Mouse (Mus musculus) ES-E14 (cell line): ENCODE results near the gene Sh3pxd2a. TPM values are rescaled to one million over a fixed set of nuclear protein-coding genes. Genes with fewer than 3 reads are reported as not detected.

Experiments used
- DNase-seq: peaks from one replicate; pipeline ENCODE4 v3.0.0-alpha.2; 2013; ENCODE audit warnings: low read depth, low spot score
- H3K27ac ChIP-seq: 2 replicates; pipeline ENCODE4 v1.5.1; 2012; ENCODE audit warnings: low read depth, mild to moderate bottlenecking, low read length, moderate library complexity, mixed read lengths; ENCODE audit not compliant: poor library complexity, insufficient read depth, severe bottlenecking
- H3K36me3 ChIP-seq: 2 replicates; pipeline ENCODE4 v1.6.1; 2012; ENCODE audit warnings: mild to moderate bottlenecking, low read length, moderate library complexity, mixed read lengths; ENCODE audit not compliant: control insufficient read depth, poor library complexity, insufficient read depth, severe bottlenecking
- H3K4me1 ChIP-seq, 2 experiments: fragments of 150-350 bp in 1 of 2; sonication (generic) in 1 of 2; 2 replicates each; pipeline ENCODE4 v1.6.1; 2012; ENCODE audit warnings: low read length in 2 of 2, mild to moderate bottlenecking in 1 of 2, mixed read lengths in 1 of 2; ENCODE audit not compliant: control insufficient read depth in 2 of 2, insufficient read depth in 2 of 2, poor library complexity in 1 of 2
- H3K4me3 ChIP-seq, 2 experiments: fragments of 150-350 bp in 1 of 2; sonication (generic) in 1 of 2; 2 replicates each; pipeline ENCODE4 v1.5.1; 2012; ENCODE audit warnings: low read length in 2 of 2, low read depth in 1 of 2, mild to moderate bottlenecking in 1 of 2, mixed read lengths in 1 of 2; ENCODE audit not compliant: insufficient read depth in 1 of 2, poor library complexity in 1 of 2, severe bottlenecking in 1 of 2
- H3K9ac ChIP-seq: 2 replicates; pipeline ENCODE4 v1.6.1; 2012; ENCODE audit warnings: low read depth, mild to moderate bottlenecking, low read length, mixed read lengths; ENCODE audit not compliant: poor library complexity, insufficient read depth, severe bottlenecking
- H3K9me3 ChIP-seq: fragments of 150-350 bp; sonication (generic); 2 replicates; pipeline ENCODE4 v1.6.1; 2012; ENCODE audit warnings: low read depth, mild to moderate bottlenecking, low read length; ENCODE audit not compliant: control insufficient read depth, insufficient read depth
- CHD2 ChIP-seq: IDR thresholded peaks from 2 replicates; pipeline ENCODE4 v1.6.1; 2014; ENCODE audit warnings: mild to moderate bottlenecking, low read depth, low read length, inconsistent platforms
- HCFC1 ChIP-seq: IDR thresholded peaks from 2 replicates; pipeline ENCODE4 v1.6.1; 2012; ENCODE audit warnings: low read length, inconsistent platforms, borderline replicate concordance; ENCODE audit not compliant: insufficient read depth
- MAFK ChIP-seq: IDR thresholded peaks from 2 replicates; pipeline ENCODE4 v1.6.1; 2014; ENCODE audit warnings: mild to moderate bottlenecking, low read depth, low read length, inconsistent platforms; ENCODE audit not compliant: insufficient read depth
- ZC3H11A ChIP-seq: IDR thresholded peaks from 2 replicates; pipeline ENCODE4 v1.6.1; 2012; ENCODE audit warnings: low read depth, mild to moderate bottlenecking, inconsistent platforms, low read length, borderline replicate concordance
- ZNF384 ChIP-seq: IDR thresholded peaks from 2 replicates; pipeline ENCODE4 v1.6.1; 2012; ENCODE audit warnings: low read depth, low read length, inconsistent platforms
- in situ Hi-C, 2 experiments: fragments of 600-800 bp; cut with MboI; formaldehyde crosslinking; loops; one replicate each; pipeline ENCODE4 v1.15.1; 2025; ENCODE audit warnings: low sequenced_read_pairs in 2 of 2, inconsistent platforms in 1 of 2; ENCODE audit not compliant: unreplicated experiment in 2 of 2
- total RNA-seq: library from RNA; depleted of rRNA; stranded (reverse); fragments of 300-350 nt; gene quantifications from 2 replicates; pipeline ENCODE4 v1.2.3, GENCODE M21; 2012

Sh3pxd2a gene
- total RNA-seq, 1 experiment, result 13.0 TPM

- TF ChIP-seq ZC3H11A, result no peak
- TF ChIP-seq HCFC1, result peak; percentile 29; the same call in 1 of the 2 replicates
- no peaks in the 10 kb centered on the region for H3K36me3 ChIP-seq
- H3K4me3 ChIP-seq, result peak overlapping the region in 1 of 2 experiments; percentile 43; a peak in 3 of 4 replicates
- H3K9me3 ChIP-seq, result no peaks in the 10 kb centered on the region
- H3K27ac ChIP-seq, result peak overlapping the region; percentile 78
- in situ Hi-C loops, result no loop called here
- H3K4me1 ChIP-seq, result peaks cover 17 to 53% of the 10 kb centered on the region in 2 experiments; a peak in 3 of 4 replicates
- peak overlapping the region; percentile 52 for H3K9ac ChIP-seq
- DNase-seq, result peak; percentile 71
These were observed 136.0 kb downstream of the Sh3pxd2a start for GRCm38 (mm10) chr19:47327896-47328882.

- Histone ChIP-seq H3K9ac (no peak overlapping the region), H3K9me3 (no peaks in the 10 kb centered on the region), H3K4me3 (no peak overlapping the region), H3K36me3 (no peaks in the 10 kb centered on the region), H3K4me1 (peaks cover 15 to 49% of the 10 kb centered on the region in 2 experiments; a peak in 3 of 4 replicates), H3K27ac (no peak overlapping the region)
- DNase-seq, result peak; percentile 64
- in situ Hi-C loops, result no loop called here
- TF ChIP-seq MAFK (peak; percentile 58; the same call in 1 of the 2 replicates), HCFC1 (no peak)
These were observed 138.3 kb downstream of the Sh3pxd2a start for GRCm38 (mm10) chr19:47325881-47326280.

GRCm38 (mm10) chr19:47323096-47323849 lies 140.9 kb downstream of the Sh3pxd2a start:
- Histone ChIP-seq H3K36me3 (no peaks in the 10 kb centered on the region), H3K9me3 (no peaks in the 10 kb centered on the region), H3K9ac (no peak overlapping the region), H3K27ac (no peak overlapping the region), H3K4me3 (no peak overlapping the region), H3K4me1 (peaks cover 6 to 51% of the 10 kb centered on the region in 2 experiments; a peak in 3 of 4 replicates)
- in situ Hi-C loops, result no loop called here
- no peak for DNase-seq
- TF ChIP-seq MAFK (no peak), ZNF384 (no peak), CHD2 (no peak), ZC3H11A (no peak), HCFC1 (no peak)

GRCm38 (mm10) chr19:47320331-47320668 lies 143.9 kb downstream of the Sh3pxd2a start:
- Histone ChIP-seq H3K9me3 (no peaks in the 10 kb centered on the region), H3K4me1 (peaks cover 3 to 40% of the 10 kb centered on the region in 2 experiments), H3K27ac (no peak overlapping the region), H3K4me3 (no peak overlapping the region), H3K36me3 (no peaks in the 10 kb centered on the region), H3K9ac (peak overlapping the region; percentile 9; the same call in 1 of the 2 replicates)
- DNase-seq, result no peak
- TF ChIP-seq CHD2 (no peak), HCFC1 (no peak), ZNF384 (no peak), ZC3H11A (no peak), MAFK (no peak)
- in situ Hi-C loops, result no loop called here
